Mouse (Mus musculus): ENCODE measurements around the gene Hmgn1. TPM values are rescaled to one million over a fixed set of nuclear protein-coding genes. Genes with fewer than 3 reads are reported as not detected.
"Not testable (repeated sequence)": the region's sequence is repeated elsewhere in the genome, so short reads cannot be mapped to it uniquely, and the experiment has no call there.

Hmgn1 gene
- polyA plus RNA-seq, 1 experiment: 7.3 TPM

GRCm38 (mm10) chr16:96109673-96110072 lies 17.9 kb downstream of the Hmgn1 start:
- H3K27me3 ChIP-seq (ENCODE audit: control insufficient read depth): peaks cover 3% of the 10 kb centered on the region
- no peaks in the 10 kb centered on the region for H3K36me3 ChIP-seq (ENCODE audit: control insufficient read depth)
- H3K4me3 ChIP-seq (replicated peaks): no peak overlapping the region
- no peaks in the 10 kb centered on the region for H3K4me1 ChIP-seq (ENCODE audit: control insufficient read depth)
- no peak for TF ChIP-seq GATA1 (IDR thresholded peaks at IDR 0.05; ENCODE audit: low read length)
- no peak for TF ChIP-seq TAL1 (IDR thresholded peaks at IDR 0.05; ENCODE audit: low read length)
- H3K9me3 ChIP-seq (ENCODE audit: control insufficient read depth, low read length): no peaks in the 10 kb centered on the region

- no peaks in the 10 kb centered on the region for H3K36me3 ChIP-seq (ENCODE audit: control insufficient read depth)
- no peaks in the 10 kb centered on the region for H3K4me1 ChIP-seq (ENCODE audit: control insufficient read depth)
- H3K27me3 ChIP-seq (ENCODE audit: control insufficient read depth): no peaks in the 10 kb centered on the region
- TF ChIP-seq TAL1 (IDR thresholded peaks at IDR 0.05; ENCODE audit: low read length) (no peak), GATA1 (IDR thresholded peaks at IDR 0.05; ENCODE audit: low read length) (no peak)
- no peak overlapping the region for H3K4me3 ChIP-seq (replicated peaks)
- H3K9me3 ChIP-seq (ENCODE audit: control insufficient read depth, low read length): no peaks in the 10 kb centered on the region
These were observed 24.5 kb downstream of the Hmgn1 start for GRCm38 (mm10) chr16:96103036-96103435.

- not testable (repeated sequence) for H3K4me3 ChIP-seq (replicated peaks); H3K36me3 ChIP-seq (ENCODE audit: control insufficient read depth); H3K4me1 ChIP-seq (ENCODE audit: control insufficient read depth); H3K9me3 ChIP-seq (ENCODE audit: control insufficient read depth, low read length); H3K27me3 ChIP-seq (ENCODE audit: control insufficient read depth)
These were observed 29.7 kb downstream of the Hmgn1 start for GRCm38 (mm10) chr16:96097811-96098210.

- no peaks in the 10 kb centered on the region for H3K36me3 ChIP-seq (ENCODE audit: control insufficient read depth)
- peaks cover 2% of the 10 kb centered on the region; the same call in 1 of the 2 replicates for H3K4me1 ChIP-seq (ENCODE audit: control insufficient read depth)
- H3K4me3 ChIP-seq (replicated peaks): no peak overlapping the region
- no peaks in the 10 kb centered on the region for H3K9me3 ChIP-seq (ENCODE audit: control insufficient read depth, low read length)
- peaks cover 4% of the 10 kb centered on the region for H3K27me3 ChIP-seq (ENCODE audit: control insufficient read depth)
- TF ChIP-seq GATA1 (IDR thresholded peaks at IDR 0.05; ENCODE audit: low read length): no peak
- no peak for TF ChIP-seq TAL1 (IDR thresholded peaks at IDR 0.05; ENCODE audit: low read length)
These were observed 31.6 kb downstream of the Hmgn1 start for GRCm38 (mm10) chr16:96095966-96096365.

GRCm38 (mm10) chr16:96091515-96092504 lies 35.7 kb downstream of the Hmgn1 start:
- Histone ChIP-seq H3K4me3 (replicated peaks) (no peak overlapping the region), H3K27me3 (ENCODE audit: control insufficient read depth) (peaks cover 23% of the 10 kb centered on the region), H3K4me1 (ENCODE audit: control insufficient read depth) (peaks cover 2% of the 10 kb centered on the region; the same call in 1 of the 2 replicates), H3K36me3 (ENCODE audit: control insufficient read depth) (no peaks in the 10 kb centered on the region), H3K9me3 (ENCODE audit: control insufficient read depth, low read length) (no peaks in the 10 kb centered on the region)
- TF ChIP-seq GATA1 (IDR thresholded peaks at IDR 0.05; ENCODE audit: low read length) (no peak), TAL1 (IDR thresholded peaks at IDR 0.05; ENCODE audit: low read length) (no peak)

- Histone ChIP-seq H3K9me3 (ENCODE audit: control insufficient read depth, low read length) (no peaks in the 10 kb centered on the region), H3K4me3 (replicated peaks) (no peak overlapping the region), H3K4me1 (ENCODE audit: control insufficient read depth) (peaks cover 5% of the 10 kb centered on the region), H3K36me3 (ENCODE audit: control insufficient read depth) (no peaks in the 10 kb centered on the region), H3K27me3 (ENCODE audit: control insufficient read depth) (peaks cover 42% of the 10 kb centered on the region)
- TF ChIP-seq GATA1 (IDR thresholded peaks at IDR 0.05; ENCODE audit: low read length) (no peak), TAL1 (IDR thresholded peaks at IDR 0.05; ENCODE audit: low read length) (no peak)
These were observed 39.4 kb downstream of the Hmgn1 start for GRCm38 (mm10) chr16:96088120-96088519.

- H3K36me3 ChIP-seq (ENCODE audit: control insufficient read depth): no peaks in the 10 kb centered on the region
- H3K4me3 ChIP-seq (replicated peaks): no peak overlapping the region
- peaks cover 49% of the 10 kb centered on the region for H3K27me3 ChIP-seq (ENCODE audit: control insufficient read depth)
- peaks cover 11% of the 10 kb centered on the region for H3K4me1 ChIP-seq (ENCODE audit: control insufficient read depth)
- H3K9me3 ChIP-seq (ENCODE audit: control insufficient read depth, low read length): no peaks in the 10 kb centered on the region
- TF ChIP-seq TAL1 (IDR thresholded peaks at IDR 0.05; ENCODE audit: low read length) (no peak), GATA1 (IDR thresholded peaks at IDR 0.05; ENCODE audit: low read length) (no peak)
These were observed 40.1 kb downstream of the Hmgn1 start for GRCm38 (mm10) chr16:96087436-96087835.

- Histone ChIP-seq H3K27me3 (ENCODE audit: control insufficient read depth) (peaks cover 53% of the 10 kb centered on the region), H3K4me1 (ENCODE audit: control insufficient read depth) (peaks cover 15% of the 10 kb centered on the region)
These were observed 40.5 kb downstream of the Hmgn1 start for GRCm38 (mm10) chr16:96087001-96087400.

GRCm38 (mm10) chr16:96085597-96085996 lies 41.9 kb downstream of the Hmgn1 start:
- Histone ChIP-seq H3K4me1 (ENCODE audit: control insufficient read depth) (peaks cover 24% of the 10 kb centered on the region), H3K9me3 (ENCODE audit: control insufficient read depth, low read length) (no peaks in the 10 kb centered on the region), H3K36me3 (ENCODE audit: control insufficient read depth) (no peaks in the 10 kb centered on the region), H3K27me3 (ENCODE audit: control insufficient read depth) (peaks cover 53% of the 10 kb centered on the region), H3K4me3 (replicated peaks) (no peak overlapping the region)
- TF ChIP-seq TAL1 (IDR thresholded peaks at IDR 0.05; ENCODE audit: low read length) (no peak), GATA1 (IDR thresholded peaks at IDR 0.05; ENCODE audit: low read length) (no peak)

More at GRCm38 (mm10) chr16:96087001-96087400, 40.5 kb downstream of the Hmgn1 start:
- Histone ChIP-seq H3K36me3 (ENCODE audit: control insufficient read depth) (no peaks in the 10 kb centered on the region), H3K9me3 (ENCODE audit: control insufficient read depth, low read length) (no peaks in the 10 kb centered on the region), H3K4me3 (replicated peaks) (no peak overlapping the region)
- no peak for TF ChIP-seq TAL1 (IDR thresholded peaks at IDR 0.05; ENCODE audit: low read length)
